Mouse (Mus musculus) heart, postnatal 0 days (tissue): Measurements from ENCODE around the gene Odf2l. TPM values are rescaled to one million over a fixed set of nuclear protein-coding genes. Genes with fewer than 3 reads are reported as not detected.

Source experiments
- ATAC-seq: fragments of 200-750 bp; cut with Nextera tagmentation; 2 replicates; pipeline ENCODE4 v1.8.0; 2017; ENCODE audit warnings: low read depth, moderate number of reproducible peaks, moderate library complexity; ENCODE audit not compliant: insufficient read depth
- DNase-seq: peaks from one replicate; pipeline ENCODE4 v3.0.0-alpha.2; 2016; ENCODE audit warnings: low spot score
- H3K27ac ChIP-seq: fragments of 300-500 bp; sonication (generic); 2 replicates; pipeline ENCODE4 v1.5.1; 2014; ENCODE audit warnings: low read depth, mild to moderate bottlenecking
- H3K27me3 ChIP-seq: fragments of 300-500 bp; sonication (generic); 2 replicates; pipeline ENCODE4 v1.6.1; 2014; ENCODE audit warnings: low read length, mixed read lengths; ENCODE audit not compliant: control insufficient read depth, insufficient read depth
- H3K36me3 ChIP-seq: fragments of 300-500 bp; sonication (generic); replicated peaks from 2 replicates; pipeline ENCODE4 v1.6.1; 2014; ENCODE audit warnings: low read length, mixed read lengths; ENCODE audit not compliant: control insufficient read depth, insufficient read depth
- H3K4me1 ChIP-seq: fragments of 300-500 bp; sonication (generic); 2 replicates; pipeline ENCODE4 v1.6.1; 2014; ENCODE audit warnings: antibody characterized with exemption; ENCODE audit not compliant: control insufficient read depth, insufficient read depth
- H3K4me2 ChIP-seq: fragments of 300-500 bp; sonication (generic); 2 replicates; pipeline ENCODE4 v1.6.1; 2014; ENCODE audit warnings: low read depth, mild to moderate bottlenecking, low read length, moderate library complexity
- H3K4me3 ChIP-seq: fragments of 300-500 bp; sonication (generic); 2 replicates; pipeline ENCODE4 v1.5.1; 2014; ENCODE audit warnings: low read depth, low read length
- H3K9ac ChIP-seq: fragments of 300-500 bp; sonication (generic); replicated peaks from 2 replicates; pipeline ENCODE4 v1.6.1; 2014; ENCODE audit warnings: low read depth, low read length, mixed read lengths
- H3K9me3 ChIP-seq: fragments of 300-500 bp; sonication (generic); replicated peaks from 2 replicates; pipeline ENCODE4 v1.6.1; 2016; ENCODE audit warnings: low read length; ENCODE audit not compliant: control insufficient read depth
- CTCF ChIP-seq: IDR thresholded peaks from 2 replicates; pipeline ENCODE4 v1.5.1; 2016; ENCODE audit warnings: antibody characterized with exemption, control low read depth, low read depth
- EP300 ChIP-seq: IDR thresholded peaks from 2 replicates; pipeline ENCODE4 v1.6.1; 2016; ENCODE audit warnings: antibody characterized with exemption, low read depth
- WGBS: fragments of 180-500 bp; shearing (Covaris S2); extraction: QIAGEN DNeasy Blood & Tissue Kit; methylation state at CpG from one replicate; pipeline ENCODE4 v1.1.7; 2014; 5-methylcytosine and 5-hydroxymethylcytosine counted together
- polyA plus RNA-seq: library from polyadenylated mRNA; unstranded; fragments of >200 nt; fragmentation: Nextera tagmentation; extraction: Ambion mirVana; gene quantifications from 2 replicates; pipeline ENCODE4 v1.2.1, GENCODE M21; 2015
- total RNA-seq: library from RNA; depleted of rRNA; stranded (reverse); fragments of >200 nt; gene quantifications from 2 replicates; pipeline ENCODE4 v1.2.3, GENCODE M21; 2014; ENCODE audit warnings: low replicate concordance

The Odf2l gene
- total and polyA plus RNA-seq, 2 experiments from 2014 or later, result 5.0 to 8.9 TPM

- TF ChIP-seq CTCF, result no peak
- TF ChIP-seq EP300, result no peak
- 82% methylated on average over 6 of the region's 6 CpGs for WGBS
- peaks cover 4% of the 10 kb centered on the region; the same call in 1 of the 2 replicates for H3K36me3 ChIP-seq
- ATAC-seq, result no peak
- 0 out of 2 replicates have a peak, but pooled peaks cover 6% of the 10 kb centered on the region for H3K9me3 ChIP-seq
- no peak overlapping the region for H3K4me2 ChIP-seq
- no peak overlapping the region for H3K9ac ChIP-seq
- H3K27ac ChIP-seq, result no peak overlapping the region
- no peak for DNase-seq
- no peak overlapping the region for H3K4me3 ChIP-seq
- no peaks in the 10 kb centered on the region for H3K4me1 ChIP-seq
- H3K27me3 ChIP-seq, result no peaks in the 10 kb centered on the region
These were observed 38.5 kb downstream of the Odf2l start for GRCm38 (mm10) chr3:145156883-145157282.

GRCm38 (mm10) chr3:145158441-145158840 is 40.1 kb downstream of the Odf2l start:
- no peak overlapping the region for H3K27ac ChIP-seq
- WGBS, result 77% methylated on average over 3 of the region's 3 CpGs
- H3K9me3 ChIP-seq, result 0 out of 2 replicates have a peak, but pooled peaks cover 6% of the 10 kb centered on the region

GRCm38 (mm10) chr3:145166741-145167140 is 48.4 kb downstream of the Odf2l start:
- Histone ChIP-seq H3K4me1 (no peaks in the 10 kb centered on the region), H3K27ac (no peak overlapping the region), H3K4me3 (no peak overlapping the region), H3K9me3 (no peaks in the 10 kb centered on the region), H3K9ac (no peak overlapping the region), H3K36me3 (no peaks in the 10 kb centered on the region), H3K27me3 (no peaks in the 10 kb centered on the region), H3K4me2 (no peak overlapping the region)
- DNase-seq (no peak), ATAC-seq (no peak)
- TF ChIP-seq EP300 (no peak), CTCF (no peak)
- WGBS, result 89% methylated on average over 11 of the region's 11 CpGs

More at GRCm38 (mm10) chr3:145158441-145158840, 40.1 kb downstream of the Odf2l start:
- TF ChIP-seq CTCF (no peak), EP300 (no peak)
- no peak overlapping the region for H3K4me3 ChIP-seq
- DNase-seq (no peak), ATAC-seq (no peak)
- H3K4me1 ChIP-seq, result no peaks in the 10 kb centered on the region
- no peak overlapping the region for H3K4me2 ChIP-seq
- H3K9ac ChIP-seq, result no peak overlapping the region
- H3K36me3 ChIP-seq, result peaks cover 4% of the 10 kb centered on the region; the same call in 1 of the 2 replicates
- no peaks in the 10 kb centered on the region for H3K27me3 ChIP-seq

GRCm38 (mm10) chr3:145167766-145168165 is 49.4 kb downstream of the Odf2l start:
- DNase-seq, result no peak
- H3K4me1 ChIP-seq, result no peaks in the 10 kb centered on the region
- WGBS, result 69% methylated on average over 5 of the region's 5 CpGs
- H3K27ac ChIP-seq, result no peak overlapping the region
- TF ChIP-seq EP300, result no peak
- TF ChIP-seq CTCF, result no peak
- H3K4me3 ChIP-seq, result no peak overlapping the region
- no peaks in the 10 kb centered on the region for H3K36me3 ChIP-seq
- H3K27me3 ChIP-seq, result no peaks in the 10 kb centered on the region
- no peak overlapping the region for H3K4me2 ChIP-seq
- H3K9me3 ChIP-seq, result no peaks in the 10 kb centered on the region
- ATAC-seq, result no peak
- no peak overlapping the region for H3K9ac ChIP-seq

GRCm38 (mm10) chr3:145168844-145169696 is 50.7 kb downstream of the Odf2l start:
- H3K9ac ChIP-seq, result no peak overlapping the region
- H3K9me3 ChIP-seq, result no peaks in the 10 kb centered on the region
- no peak overlapping the region for H3K27ac ChIP-seq
- ATAC-seq, result no peak
- H3K4me2 ChIP-seq, result no peak overlapping the region
- no peaks in the 10 kb centered on the region for H3K36me3 ChIP-seq
- DNase-seq, result no peak
- WGBS, result 60% methylated on average over 13 of the region's 13 CpGs
- H3K4me1 ChIP-seq, result no peaks in the 10 kb centered on the region
- TF ChIP-seq EP300 (no peak), CTCF (no peak)
- H3K4me3 ChIP-seq, result no peak overlapping the region
- no peaks in the 10 kb centered on the region for H3K27me3 ChIP-seq

GRCm38 (mm10) chr3:145170028-145170427 is 51.6 kb downstream of the Odf2l start:
- TF ChIP-seq EP300, result no peak
- TF ChIP-seq CTCF, result no peak
- no peaks in the 10 kb centered on the region for H3K4me1 ChIP-seq
- ATAC-seq (no peak), DNase-seq (no peak)
- no peaks in the 10 kb centered on the region for H3K36me3 ChIP-seq
- 79% methylated on average over 4 of the region's 4 CpGs for WGBS
- no peak overlapping the region for H3K4me2 ChIP-seq
- no peak overlapping the region for H3K27ac ChIP-seq
- H3K4me3 ChIP-seq, result no peak overlapping the region
- H3K9ac ChIP-seq, result no peak overlapping the region
- H3K9me3 ChIP-seq, result no peaks in the 10 kb centered on the region
- H3K27me3 ChIP-seq, result no peaks in the 10 kb centered on the region
